Mouse (Mus musculus) forebrain, embryonic 12.5 days (tissue): ENCODE measurements around the gene Schip1. TPM values are rescaled to one million over a fixed set of nuclear protein-coding genes. Genes with fewer than 3 reads are reported as not detected.

Source experiments
- ATAC-seq: fragments of 200-750 bp; cut with Nextera tagmentation; 2 replicates; pipeline ENCODE4 v1.8.0; 2017; ENCODE audit warnings: moderate TSS enrichment; ENCODE audit not compliant: low FRiP score
- H3K27ac ChIP-seq: fragments of 300-500 bp; sonication (generic); 2 replicates; pipeline ENCODE4 v1.5.1; 2016; ENCODE audit warnings: mild to moderate bottlenecking
- H3K27me3 ChIP-seq: fragments of 300-500 bp; sonication (generic); 2 replicates; pipeline ENCODE4 v1.6.1; 2016; ENCODE audit warnings: mild to moderate bottlenecking
- H3K36me3 ChIP-seq: fragments of 300-500 bp; sonication (generic); replicated peaks from 2 replicates; pipeline ENCODE4 v1.6.1; 2016; ENCODE audit warnings: mild to moderate bottlenecking
- H3K4me1 ChIP-seq: fragments of 300-500 bp; sonication (generic); 2 replicates; pipeline ENCODE4 v1.6.1; 2016
- H3K4me2 ChIP-seq: fragments of 300-500 bp; sonication (generic); 2 replicates; pipeline ENCODE4 v1.6.1; 2016; ENCODE audit warnings: mild to moderate bottlenecking, moderate library complexity
- H3K4me3 ChIP-seq: fragments of 300-500 bp; sonication (generic); replicated peaks from 2 replicates; pipeline ENCODE4 v1.5.1; 2016; ENCODE audit warnings: mild to moderate bottlenecking
- H3K9ac ChIP-seq: fragments of 300-500 bp; sonication (generic); 2 replicates; pipeline ENCODE4 v1.6.1; 2016; ENCODE audit warnings: mild to moderate bottlenecking
- H3K9me3 ChIP-seq: fragments of 300-500 bp; sonication (generic); 2 replicates; pipeline ENCODE4 v1.6.1; 2016
- WGBS: fragments of 180-500 bp; shearing (Covaris S2); methylation state at CpG from one replicate; pipeline ENCODE4 v1.1.7; 2016; 5-methylcytosine and 5-hydroxymethylcytosine counted together
- polyA plus RNA-seq: library from polyadenylated mRNA; unstranded; fragments of >200 nt; fragmentation: Nextera tagmentation; extraction: Ambion mirVana; gene quantifications from 2 replicates; pipeline ENCODE4 v1.2.1, GENCODE M21; 2016

Gene Schip1
- polyA plus RNA-seq, 1 experiment from 2014 or later, result 88.1 TPM

DNA sequence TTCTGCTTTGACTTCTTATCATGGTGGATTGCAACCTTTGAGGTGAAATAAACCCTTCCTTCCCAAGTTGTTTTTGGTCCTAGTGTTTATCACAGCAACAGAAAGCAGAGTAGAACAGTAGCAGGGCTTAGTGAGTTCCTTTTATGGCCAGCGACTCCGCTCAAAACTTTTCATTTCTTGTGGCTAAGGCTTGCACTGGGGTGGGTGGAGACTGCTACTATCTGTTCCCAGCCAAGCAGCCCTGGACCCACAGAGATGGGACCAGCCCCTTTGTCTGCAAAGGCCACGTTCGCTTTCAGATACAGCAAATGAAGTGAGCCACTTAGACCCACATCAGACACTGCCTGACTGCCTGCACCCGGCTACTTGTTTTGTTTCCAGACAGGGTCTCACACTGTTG, 446.3 kb downstream of the Schip1 start:
- Histone ChIP-seq H3K4me2 (no peak overlapping the region), H3K9ac (no peak overlapping the region), H3K4me1 (peaks cover 13% of the 10 kb centered on the region), H3K27me3 (no peaks in the 10 kb centered on the region), H3K4me3 (no peak overlapping the region), H3K9me3 (no peaks in the 10 kb centered on the region), H3K36me3 (no peaks in the 10 kb centered on the region), H3K27ac (no peak overlapping the region)
- ATAC-seq, result no peak
- 83% methylated on average over 5 of the region's 5 CpGs for WGBS

DNA sequence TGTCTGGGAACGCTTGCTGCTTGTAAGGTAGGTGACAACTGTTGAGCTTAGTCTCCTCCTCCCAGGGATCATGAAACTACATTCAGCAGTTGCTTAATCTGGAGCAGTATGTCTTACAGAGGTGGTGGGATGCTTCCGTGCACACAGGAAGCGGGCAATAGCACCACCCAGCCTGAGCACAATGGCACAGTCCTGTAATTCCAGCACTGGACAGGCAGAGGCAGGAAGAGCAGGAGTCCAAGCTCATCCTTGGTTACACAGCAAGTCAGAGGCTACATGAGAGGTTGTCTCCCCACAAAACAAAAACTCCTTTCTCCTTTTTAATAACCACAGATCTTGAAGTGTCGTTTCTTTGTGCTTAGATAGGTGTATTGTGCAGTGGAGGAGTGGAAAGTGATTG, 447.1 kb downstream of the Schip1 start:
- no peak overlapping the region for H3K4me3 ChIP-seq
- no peak overlapping the region for H3K4me2 ChIP-seq
- H3K9me3 ChIP-seq, result no peaks in the 10 kb centered on the region
- WGBS, result 90% methylated on average over 4 of the region's 4 CpGs
- H3K36me3 ChIP-seq, result no peaks in the 10 kb centered on the region
- peaks cover 22% of the 10 kb centered on the region for H3K4me1 ChIP-seq
- no peak overlapping the region for H3K9ac ChIP-seq
- H3K27ac ChIP-seq, result no peak overlapping the region
- no peaks in the 10 kb centered on the region for H3K27me3 ChIP-seq
- ATAC-seq, result no peak

DNA sequence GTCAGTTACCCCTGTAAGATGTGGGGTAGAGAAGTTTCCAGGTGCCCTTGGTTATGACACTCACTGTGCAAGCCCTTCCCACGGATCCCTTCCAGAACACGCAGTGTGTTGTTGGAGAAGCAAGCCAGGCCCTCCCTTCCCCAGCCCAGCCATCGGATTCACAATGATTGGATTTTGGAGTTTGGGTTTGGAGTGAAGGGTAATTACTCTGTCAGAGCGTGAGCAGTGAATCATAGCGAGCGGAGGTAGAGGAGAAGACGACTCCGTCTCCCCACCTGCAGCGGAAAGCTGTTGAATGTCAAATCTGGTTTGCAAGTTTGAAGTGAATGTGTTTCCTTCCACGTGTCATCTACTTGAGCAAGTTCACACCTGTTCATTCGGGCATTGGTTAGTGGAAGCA, 447.7 kb downstream of the Schip1 start:
- 83% methylated on average over 11 of the region's 11 CpGs for WGBS
- Histone ChIP-seq H3K9me3 (no peaks in the 10 kb centered on the region), H3K4me2 (no peak overlapping the region), H3K27me3 (no peaks in the 10 kb centered on the region), H3K4me3 (no peak overlapping the region), H3K27ac (no peak overlapping the region), H3K36me3 (no peaks in the 10 kb centered on the region), H3K9ac (no peak overlapping the region), H3K4me1 (peaks cover 24% of the 10 kb centered on the region)
- no peak for ATAC-seq

DNA sequence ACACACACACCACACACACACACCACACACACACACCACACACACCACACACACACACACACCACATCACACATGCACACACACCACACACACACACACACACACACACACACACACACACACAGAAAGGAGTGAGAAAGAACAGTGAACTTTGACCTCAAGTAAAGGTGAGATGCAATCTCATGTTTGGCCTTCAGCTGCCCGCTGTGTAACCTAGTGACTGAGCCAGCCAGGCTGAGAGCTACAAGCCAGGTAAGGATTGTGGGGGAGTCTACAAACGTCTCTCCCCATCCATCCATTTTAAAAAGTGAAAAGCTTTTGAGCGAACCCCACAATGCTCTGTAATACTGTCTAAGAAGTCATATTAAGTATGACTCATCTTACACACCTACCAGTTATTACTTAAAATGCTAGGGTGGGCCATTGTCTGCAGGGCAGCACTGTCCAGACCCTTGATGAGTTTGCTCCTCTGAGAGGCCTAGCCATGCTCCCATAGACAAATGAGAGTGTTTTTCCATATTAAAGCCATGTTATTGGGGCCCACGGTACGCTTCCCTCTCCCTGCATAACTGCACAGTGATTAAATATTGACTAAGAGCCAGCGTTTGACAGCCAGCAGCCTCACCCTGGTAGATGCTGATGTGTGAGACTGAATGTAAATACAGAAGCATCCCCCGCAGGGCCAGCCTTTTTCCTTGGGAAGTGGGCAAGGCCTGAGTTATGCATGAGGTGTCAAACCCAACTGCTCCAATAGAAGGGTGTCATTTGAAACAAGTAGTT, 448.9 kb downstream of the Schip1 start:
- Histone ChIP-seq H3K4me2 (no peak overlapping the region), H3K4me3 (no peak overlapping the region), H3K36me3 (no peaks in the 10 kb centered on the region), H3K4me1 (peaks cover 25% of the 10 kb centered on the region), H3K27me3 (no peaks in the 10 kb centered on the region), H3K9me3 (no peaks in the 10 kb centered on the region), H3K9ac (no peak overlapping the region), H3K27ac (peak overlapping the region; percentile 54; the same call in 1 of the 2 replicates)
- ATAC-seq, result peak; percentile 63
- WGBS, result 53% methylated on average over 7 of the region's 7 CpGs

DNA sequence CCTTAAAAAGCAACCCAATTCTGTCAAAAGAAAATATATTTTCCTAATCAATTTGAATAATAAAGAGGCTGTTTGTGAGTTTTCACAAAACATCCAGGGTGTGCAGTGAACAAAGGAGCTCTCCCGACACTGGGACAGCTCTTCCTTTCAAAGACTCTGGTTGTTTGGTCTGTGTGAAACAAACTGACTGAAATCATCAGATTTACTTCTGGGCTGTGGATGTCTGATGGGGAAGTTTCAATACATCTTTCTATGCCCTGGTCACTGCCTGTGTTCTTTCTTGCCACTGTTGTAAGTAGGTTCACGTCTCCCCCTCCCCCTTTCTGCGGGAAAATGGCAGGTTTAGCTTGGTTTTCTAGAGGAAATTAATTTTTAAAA, 449.5 kb downstream of the Schip1 start:
- peak; percentile 21; the same call in 1 of the 2 replicates for ATAC-seq
- Histone ChIP-seq H3K4me2 (no peak overlapping the region), H3K4me3 (no peak overlapping the region), H3K9ac (no peak overlapping the region), H3K9me3 (no peaks in the 10 kb centered on the region), H3K36me3 (no peaks in the 10 kb centered on the region), H3K27ac (peak overlapping the region; percentile 54; the same call in 1 of the 2 replicates), H3K4me1 (peaks cover 25% of the 10 kb centered on the region), H3K27me3 (no peaks in the 10 kb centered on the region)
- 46% methylated on average over 3 of the region's 3 CpGs for WGBS

DNA sequence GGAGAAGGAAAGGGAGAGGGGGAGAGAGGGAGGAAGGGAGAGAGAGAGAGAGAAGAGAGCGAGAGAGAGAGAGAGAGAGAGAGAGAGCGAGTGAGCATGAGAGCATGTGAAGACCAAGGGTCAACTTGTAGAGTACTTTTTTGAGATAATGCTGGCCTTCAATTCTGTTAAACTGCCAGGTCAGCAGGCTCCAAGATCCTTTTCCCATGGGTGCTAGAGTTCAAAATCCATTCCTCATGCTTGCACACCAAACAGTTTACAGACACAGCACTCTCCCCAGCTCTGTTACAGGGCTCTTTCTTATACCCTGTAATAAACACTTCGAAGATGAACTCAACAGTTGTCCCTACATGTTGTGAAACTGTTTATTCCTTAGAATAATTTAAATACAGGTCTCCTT, 450.1 kb downstream of the Schip1 start:
- ATAC-seq, result no peak

DNA sequence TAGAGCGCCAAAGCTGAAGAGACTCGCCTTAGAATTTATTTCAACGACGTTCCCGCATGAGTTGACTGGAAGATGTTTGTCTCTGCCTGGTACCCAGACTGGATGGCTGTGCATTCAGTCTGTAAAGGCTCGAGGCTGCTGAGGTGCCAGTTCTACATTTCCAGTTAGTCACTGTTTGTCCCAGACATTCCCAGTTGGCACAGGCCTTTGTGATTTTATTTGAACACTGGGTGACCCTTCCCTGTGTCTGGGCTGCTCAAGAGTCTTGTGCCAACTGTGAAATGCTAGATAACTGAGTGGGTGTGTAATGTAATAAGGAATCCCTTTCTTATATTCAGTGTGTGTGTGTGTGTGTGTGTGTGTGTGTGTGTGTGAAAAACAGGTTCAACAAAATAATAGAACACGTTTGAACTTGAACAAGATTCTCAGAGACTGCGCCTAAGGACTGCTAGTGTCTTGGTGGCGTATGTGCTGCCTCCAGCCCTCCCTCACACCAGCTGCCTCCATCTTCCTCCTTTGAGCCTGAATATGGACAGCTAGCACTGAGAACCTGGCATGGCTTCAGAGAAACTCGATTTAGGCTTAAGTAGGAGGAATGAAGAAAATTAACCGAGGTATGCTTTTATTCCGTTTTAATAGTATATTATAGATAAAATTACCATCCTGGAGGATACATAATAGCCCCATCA, 451.9 kb downstream of the Schip1 start:
- Histone ChIP-seq H3K9me3 (no peaks in the 10 kb centered on the region), H3K27ac (no peak overlapping the region), H3K27me3 (no peaks in the 10 kb centered on the region), H3K4me2 (no peak overlapping the region), H3K4me1 (peaks cover 25% of the 10 kb centered on the region), H3K36me3 (no peaks in the 10 kb centered on the region), H3K4me3 (no peak overlapping the region), H3K9ac (no peak overlapping the region)
- WGBS, result 85% methylated on average over 12 of the region's 12 CpGs
- no peak for ATAC-seq

More for the DNA sequence above, 450.1 kb downstream of the Schip1 start:
- H3K27me3 ChIP-seq, result no peaks in the 10 kb centered on the region
- H3K4me2 ChIP-seq, result no peak overlapping the region
- H3K9ac ChIP-seq, result no peak overlapping the region
- peaks cover 25% of the 10 kb centered on the region for H3K4me1 ChIP-seq
- H3K36me3 ChIP-seq, result no peaks in the 10 kb centered on the region
- no peak overlapping the region for H3K4me3 ChIP-seq
- WGBS, result 76% methylated on average over 3 of the region's 3 CpGs
- H3K9me3 ChIP-seq, result no peaks in the 10 kb centered on the region
- H3K27ac ChIP-seq, result no peak overlapping the region

DNA sequence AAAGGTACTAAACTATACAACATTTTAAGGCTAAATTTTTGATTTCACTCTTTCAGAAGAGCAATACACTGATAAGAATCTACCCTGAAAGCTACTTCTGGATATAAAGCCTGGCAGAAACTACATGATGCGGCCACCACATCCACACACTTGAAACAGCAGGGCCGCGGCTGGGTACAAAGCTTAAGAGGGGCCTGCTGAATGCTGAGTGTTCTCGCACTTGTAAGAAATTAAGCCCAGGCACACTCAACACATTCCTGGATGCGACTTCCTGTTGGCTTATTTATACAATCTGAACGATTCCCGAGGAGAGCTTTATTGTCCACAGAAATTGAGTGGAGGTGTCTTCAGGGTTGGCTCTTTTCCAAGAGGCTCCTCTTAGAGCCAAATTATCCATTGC, 452.6 kb downstream of the Schip1 start:
- no peak overlapping the region for H3K4me3 ChIP-seq
- H3K27ac ChIP-seq, result no peak overlapping the region
- H3K27me3 ChIP-seq, result no peaks in the 10 kb centered on the region
- H3K9ac ChIP-seq, result no peak overlapping the region
- no peak for ATAC-seq
- no peaks in the 10 kb centered on the region for H3K9me3 ChIP-seq
- H3K36me3 ChIP-seq, result no peaks in the 10 kb centered on the region
- no peak overlapping the region for H3K4me2 ChIP-seq
- 60% methylated on average over 7 of the region's 7 CpGs for WGBS
- peaks cover 25% of the 10 kb centered on the region for H3K4me1 ChIP-seq

DNA sequence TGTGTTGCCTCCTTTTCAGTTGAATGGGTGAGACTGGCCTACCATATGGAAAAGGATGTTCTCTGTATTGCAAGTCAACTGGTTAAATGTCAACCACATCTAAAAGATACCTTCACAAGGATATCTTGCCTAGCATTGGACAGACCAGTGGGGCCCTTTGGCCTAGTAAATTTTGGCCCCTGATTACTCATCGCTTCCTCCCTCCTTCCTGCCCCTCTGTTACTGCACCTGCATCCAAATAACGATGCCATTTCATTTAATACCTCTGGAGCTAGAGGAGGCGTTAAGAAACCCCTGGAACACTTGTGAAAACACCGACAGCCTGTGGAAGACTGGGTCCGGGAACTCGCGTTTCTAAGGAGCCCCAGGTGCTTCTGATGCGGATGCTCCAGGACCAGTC, 453.4 kb downstream of the Schip1 start:
- no peak for ATAC-seq
- H3K36me3 ChIP-seq, result no peaks in the 10 kb centered on the region
- H3K4me1 ChIP-seq, result peaks cover 25% of the 10 kb centered on the region
- H3K9me3 ChIP-seq, result no peaks in the 10 kb centered on the region
- no peak overlapping the region for H3K9ac ChIP-seq
- no peak overlapping the region for H3K4me3 ChIP-seq
- no peak overlapping the region for H3K4me2 ChIP-seq
- no peaks in the 10 kb centered on the region for H3K27me3 ChIP-seq
- WGBS, result 87% methylated on average over 8 of the region's 8 CpGs
- H3K27ac ChIP-seq, result no peak overlapping the region

DNA sequence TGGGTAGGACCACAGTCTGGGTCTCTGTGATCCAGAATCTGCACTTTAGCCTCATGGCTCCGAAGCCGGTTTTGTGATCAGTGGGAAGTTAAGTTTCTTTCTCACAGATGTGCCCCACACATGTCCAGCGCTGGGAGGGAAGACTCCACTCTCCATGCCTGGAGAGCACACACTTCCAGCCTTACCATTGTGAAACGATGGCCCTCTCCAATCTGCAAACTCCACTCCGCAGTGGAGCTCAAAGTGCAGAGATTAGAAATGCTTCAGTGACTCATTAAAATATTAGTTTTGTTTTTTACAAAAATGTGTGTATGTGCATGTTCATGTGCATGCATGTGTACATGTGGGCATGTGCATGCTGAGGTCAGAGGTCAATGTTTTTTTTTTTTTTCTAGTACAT, 454.0 kb downstream of the Schip1 start:
- no peaks in the 10 kb centered on the region for H3K36me3 ChIP-seq
- no peak for ATAC-seq
- peaks cover 21% of the 10 kb centered on the region for H3K4me1 ChIP-seq

DNA sequence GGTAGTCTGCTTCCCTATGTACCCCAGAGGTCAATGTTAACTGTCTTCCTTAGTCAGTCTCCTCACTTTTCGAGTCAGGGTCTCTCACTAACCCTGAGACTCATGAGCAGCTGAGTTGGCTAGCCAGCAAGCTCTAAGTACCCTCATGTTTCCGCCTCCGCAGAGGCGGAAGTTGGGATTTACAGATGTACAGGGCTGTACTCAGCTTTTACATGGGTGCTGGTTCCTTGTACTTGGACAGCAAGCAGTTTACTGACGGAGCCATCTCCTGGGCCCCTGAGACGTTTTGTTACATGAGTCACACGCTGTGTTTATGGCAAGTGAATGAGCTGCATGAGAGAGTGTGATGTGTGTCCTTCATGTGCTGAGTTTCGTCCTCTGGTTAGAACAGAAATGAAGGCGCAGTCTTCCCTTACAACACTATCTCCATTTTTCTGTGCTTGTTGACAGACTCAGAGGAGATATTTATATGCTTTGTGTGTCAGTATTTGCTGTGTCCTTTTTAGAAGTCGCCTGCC, 460.8 kb downstream of the Schip1 start:
- Histone ChIP-seq H3K4me1 (no peaks in the 10 kb centered on the region), H3K27me3 (no peaks in the 10 kb centered on the region), H3K9ac (no peak overlapping the region), H3K9me3 (no peaks in the 10 kb centered on the region), H3K36me3 (no peaks in the 10 kb centered on the region), H3K4me2 (no peak overlapping the region), H3K27ac (no peak overlapping the region), H3K4me3 (no peak overlapping the region)
- WGBS, result 94% methylated on average over 10 of the region's 10 CpGs
- no peak for ATAC-seq

More for the DNA sequence above, 454.0 kb downstream of the Schip1 start:
- Histone ChIP-seq H3K4me2 (no peak overlapping the region), H3K27me3 (no peaks in the 10 kb centered on the region), H3K27ac (no peak overlapping the region), H3K9ac (no peak overlapping the region), H3K9me3 (no peaks in the 10 kb centered on the region), H3K4me3 (no peak overlapping the region)
- WGBS, result 96% methylated on average over 5 of the region's 5 CpGs

DNA sequence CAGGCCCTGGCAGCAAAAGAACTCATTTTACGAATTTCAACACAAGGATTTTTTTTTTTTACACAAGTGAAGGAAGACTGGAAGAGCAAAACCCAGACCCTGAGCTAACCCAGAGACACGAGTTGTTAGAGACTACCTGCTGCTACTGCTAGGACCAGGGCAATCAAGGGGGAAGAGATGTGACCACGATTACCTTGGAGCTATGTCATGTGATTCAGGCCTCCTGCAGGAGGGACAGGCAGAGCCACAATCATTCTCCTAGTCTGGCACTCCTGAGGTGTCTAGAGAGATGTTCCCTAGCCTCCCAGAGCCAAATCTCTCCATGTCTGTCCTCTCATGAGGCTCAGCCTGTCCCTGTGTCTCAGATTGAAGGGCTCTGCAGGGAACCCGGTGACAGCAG, 461.8 kb downstream of the Schip1 start:
- Histone ChIP-seq H3K9me3 (no peaks in the 10 kb centered on the region), H3K4me3 (no peak overlapping the region), H3K27ac (no peak overlapping the region), H3K9ac (no peak overlapping the region), H3K4me1 (no peaks in the 10 kb centered on the region), H3K4me2 (no peak overlapping the region), H3K27me3 (no peaks in the 10 kb centered on the region), H3K36me3 (no peaks in the 10 kb centered on the region)
- 67% methylated on average over 4 of the region's 4 CpGs for WGBS
- ATAC-seq, result no peak

DNA sequence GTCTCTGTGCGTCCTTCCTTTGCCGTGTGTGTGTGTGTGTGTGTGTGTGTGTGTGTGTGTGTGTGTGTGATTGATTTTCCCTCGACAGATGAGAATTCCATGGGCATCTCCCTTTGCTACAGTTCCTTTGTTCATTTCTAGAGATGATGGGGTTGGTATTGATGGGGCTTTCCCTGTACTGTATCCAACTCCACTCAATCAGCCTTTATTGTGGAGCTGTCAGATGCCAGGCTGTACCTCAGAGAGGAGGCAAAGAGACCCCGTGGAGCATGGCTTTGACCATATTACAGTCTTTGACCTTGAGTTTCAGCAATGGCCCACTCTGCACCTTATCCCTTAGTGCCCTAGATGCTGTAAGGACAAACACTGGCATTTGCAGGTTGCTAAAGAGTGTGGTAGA, 462.6 kb downstream of the Schip1 start:
- H3K4me1 ChIP-seq, result no peaks in the 10 kb centered on the region
- no peak overlapping the region for H3K4me2 ChIP-seq
- no peak for ATAC-seq
- no peaks in the 10 kb centered on the region for H3K36me3 ChIP-seq
- no peak overlapping the region for H3K4me3 ChIP-seq
- no peaks in the 10 kb centered on the region for H3K9me3 ChIP-seq
- H3K27me3 ChIP-seq, result no peaks in the 10 kb centered on the region
- H3K9ac ChIP-seq, result no peak overlapping the region
- 62% methylated on average over 4 of the region's 4 CpGs for WGBS
- H3K27ac ChIP-seq, result no peak overlapping the region
